Mouse (Mus musculus) forebrain, embryonic 10.5 days (tissue): ENCODE results near the gene Eif2ak2. TPM values are rescaled to one million over a fixed set of nuclear protein-coding genes. Genes with fewer than 3 reads are reported as not detected.

Experiments used
- DNase-seq: peaks from one replicate; pipeline ENCODE4 v3.0.0-alpha.2; 2017; ENCODE audit warnings: low spot score; ENCODE audit errors: extremely low spot score
- H3K27ac ChIP-seq: fragments of 300-500 bp; sonication (generic); 2 replicates; pipeline ENCODE4 v1.5.1; 2016; ENCODE audit warnings: mild to moderate bottlenecking
- H3K27me3 ChIP-seq: fragments of 300-500 bp; sonication (generic); 2 replicates; pipeline ENCODE4 v1.6.1; 2016; ENCODE audit warnings: mild to moderate bottlenecking; ENCODE audit not compliant: poor library complexity, severe bottlenecking
- H3K36me3 ChIP-seq: fragments of 300-500 bp; sonication (generic); replicated peaks from 2 replicates; pipeline ENCODE4 v1.6.1; 2016; ENCODE audit warnings: mild to moderate bottlenecking, moderate library complexity
- H3K4me1 ChIP-seq: fragments of 300-500 bp; sonication (generic); 2 replicates; pipeline ENCODE4 v1.6.1; 2016
- H3K4me3 ChIP-seq: fragments of 300-500 bp; sonication (generic); 2 replicates; pipeline ENCODE4 v1.5.1; 2016; ENCODE audit warnings: mild to moderate bottlenecking, moderate library complexity
- H3K9me3 ChIP-seq: fragments of 300-500 bp; sonication (generic); 2 replicates; pipeline ENCODE4 v1.6.1; 2016; ENCODE audit warnings: mild to moderate bottlenecking, moderate library complexity
- WGBS: fragments of 180-500 bp; shearing (Covaris S2); methylation state at CpG from one replicate; pipeline ENCODE4 v1.1.7; 2016; 5-methylcytosine and 5-hydroxymethylcytosine counted together
- polyA plus RNA-seq: library from polyadenylated mRNA; unstranded; fragments of >200 nt; fragmentation: Nextera tagmentation; extraction: Ambion mirVana; gene quantifications from 2 replicates; pipeline ENCODE4 v1.2.1, GENCODE M21; 2016

Gene Eif2ak2
- 7.4 and 8.6 TPM in 2 replicates for polyA plus RNA-seq

DNA sequence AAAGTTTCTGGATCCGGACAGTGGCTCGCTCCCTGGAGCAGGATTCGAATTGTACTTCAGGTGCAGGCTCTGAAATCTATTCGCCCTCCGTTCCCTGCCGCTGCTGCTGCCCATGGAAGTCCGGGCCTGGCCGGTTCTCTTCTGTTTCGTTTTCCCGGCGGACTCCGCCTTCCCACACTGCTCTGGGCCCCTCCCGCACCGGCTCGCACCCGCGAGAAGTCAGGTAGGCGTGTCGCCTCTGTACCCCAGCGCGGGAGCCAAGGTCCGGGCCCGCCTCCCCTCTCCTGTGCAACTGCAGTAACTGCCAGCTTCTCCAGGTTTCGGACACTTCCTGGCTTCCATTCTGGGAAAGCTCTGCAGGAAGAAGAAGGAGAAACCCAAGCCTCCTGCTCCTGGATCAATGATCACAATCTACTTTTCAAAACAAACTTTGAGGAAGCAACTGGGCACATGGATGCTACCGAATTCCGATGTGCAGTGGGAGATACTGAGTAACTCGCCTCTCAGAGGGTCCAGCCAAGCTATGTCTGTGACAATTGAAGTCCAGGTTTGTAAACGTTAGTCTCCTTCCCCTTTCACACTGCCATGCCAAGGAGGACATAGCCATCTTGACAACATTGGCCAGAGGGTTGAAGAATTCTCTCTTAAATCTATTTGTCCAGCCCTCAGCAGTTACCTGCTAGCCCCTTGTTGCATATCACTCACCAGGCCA, at the start of gene Eif2ak2:
Gene Eif2ak2, minus strand, starts transcription at position 173 of the 712 bp plus-strand sequence.
- Histone ChIP-seq H3K27ac (peak within 1 kb of the TSS; percentile 84), H3K4me1 (peaks cover 20% of the 10 kb centered on the region), H3K27me3 (no peaks in the 10 kb centered on the region), H3K4me3 (peak within 1 kb of the TSS; percentile 65), H3K9me3 (no peaks in the 10 kb centered on the region), H3K36me3 (peaks cover 6% of the 10 kb centered on the region; the same call in 1 of the 2 replicates)
- WGBS: 3% methylated on average over 28 of the region's 28 CpGs
- peak; percentile 76 for DNase-seq

DNA sequence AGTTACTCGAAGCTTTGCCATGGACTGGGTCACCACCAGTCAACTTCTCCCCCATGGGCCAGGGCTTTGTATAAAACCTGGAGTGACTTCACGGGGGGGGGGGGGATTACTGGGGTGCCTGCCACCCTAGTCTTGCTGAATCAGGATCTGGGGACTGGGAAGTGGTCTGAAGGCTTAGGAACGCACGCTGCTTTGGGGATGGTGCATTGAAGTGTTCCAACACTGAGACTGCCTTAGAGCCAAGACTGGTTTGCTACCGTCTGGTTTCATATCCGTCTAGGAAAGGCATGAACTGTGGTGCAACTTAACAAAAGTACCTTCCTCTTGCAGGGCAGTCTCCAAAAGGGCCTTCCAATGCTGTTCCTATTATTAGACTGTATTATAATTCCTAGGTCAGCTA, 35.3 kb upstream of the Eif2ak2 start:
- Histone ChIP-seq H3K9me3 (no peaks in the 10 kb centered on the region), H3K4me1 (peaks cover 25% of the 10 kb centered on the region), H3K4me3 (peak overlapping the region; percentile 77), H3K27me3 (no peaks in the 10 kb centered on the region), H3K27ac (no peak overlapping the region), H3K36me3 (peaks cover 52% of the 10 kb centered on the region)
- 41% methylated on average over 6 of the region's 6 CpGs for WGBS
- no peak for DNase-seq

DNA sequence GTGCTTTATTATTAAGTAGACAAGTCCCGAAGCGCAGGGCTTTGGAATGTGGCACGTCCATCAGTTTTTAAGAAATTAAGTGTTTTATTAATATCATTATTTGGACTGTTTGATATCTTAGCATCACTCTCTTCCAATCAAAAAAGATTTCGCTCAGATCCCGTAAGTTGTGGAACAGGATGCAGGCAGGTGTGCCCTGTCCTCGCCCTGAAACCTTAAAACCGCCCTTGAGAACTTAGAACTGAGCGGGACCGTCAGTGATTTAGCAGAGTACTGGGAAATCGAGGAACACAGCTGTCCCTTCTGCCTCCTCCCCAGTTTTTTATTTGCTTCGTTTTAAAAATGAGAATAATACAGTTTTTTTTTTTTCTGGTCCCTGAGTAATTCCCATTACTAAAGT, 34.5 kb upstream of the Eif2ak2 start:
- Histone ChIP-seq H3K4me3 (peak overlapping the region; percentile 77), H3K9me3 (no peaks in the 10 kb centered on the region), H3K4me1 (peaks cover 28% of the 10 kb centered on the region), H3K27ac (peak overlapping the region; percentile 91), H3K36me3 (peaks cover 44% of the 10 kb centered on the region), H3K27me3 (no peaks in the 10 kb centered on the region)
- WGBS: 5% methylated on average over 11 of the region's 11 CpGs
- no peak for DNase-seq

DNA sequence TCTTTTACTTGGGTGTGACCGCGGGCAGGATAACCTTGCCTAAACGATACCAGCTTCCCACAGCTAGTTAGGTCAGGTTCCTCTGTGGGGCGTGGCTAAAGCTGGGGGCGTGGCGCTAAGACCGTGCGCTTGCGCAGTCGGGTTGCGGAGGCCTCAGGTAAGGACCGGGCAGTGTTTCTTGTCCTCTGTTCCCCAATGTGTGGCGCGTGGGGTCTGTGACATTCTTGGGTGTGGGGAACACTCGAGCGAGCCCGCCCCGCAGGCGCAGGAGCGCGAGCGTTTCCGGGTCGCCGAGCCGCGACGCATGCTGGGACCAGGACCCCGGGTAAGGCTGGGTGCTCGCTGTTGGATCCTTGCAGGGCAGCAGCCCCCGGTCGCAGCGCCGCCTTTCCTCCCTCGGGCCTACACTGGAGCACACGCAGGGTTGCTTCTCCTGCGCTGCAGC, 34.0 kb upstream of the Eif2ak2 start, which contains the start of gene Cebpzos:
Gene Cebpzos, plus strand, starts transcription at position 132 of the 445 bp plus-strand sequence.
- DNase-seq: peak; percentile 87
- H3K4me1 ChIP-seq: peaks cover 28% of the 10 kb centered on the region
- H3K36me3 ChIP-seq: peaks cover 39% of the 10 kb centered on the region
- H3K4me3 ChIP-seq: peak within 1 kb of the TSS; percentile 77
- no peaks in the 10 kb centered on the region for H3K9me3 ChIP-seq
- WGBS: under 1% methylated on average over 37 of the region's 37 CpGs
- H3K27ac ChIP-seq: peak within 1 kb of the TSS; percentile 91
- H3K27me3 ChIP-seq: no peaks in the 10 kb centered on the region

DNA sequence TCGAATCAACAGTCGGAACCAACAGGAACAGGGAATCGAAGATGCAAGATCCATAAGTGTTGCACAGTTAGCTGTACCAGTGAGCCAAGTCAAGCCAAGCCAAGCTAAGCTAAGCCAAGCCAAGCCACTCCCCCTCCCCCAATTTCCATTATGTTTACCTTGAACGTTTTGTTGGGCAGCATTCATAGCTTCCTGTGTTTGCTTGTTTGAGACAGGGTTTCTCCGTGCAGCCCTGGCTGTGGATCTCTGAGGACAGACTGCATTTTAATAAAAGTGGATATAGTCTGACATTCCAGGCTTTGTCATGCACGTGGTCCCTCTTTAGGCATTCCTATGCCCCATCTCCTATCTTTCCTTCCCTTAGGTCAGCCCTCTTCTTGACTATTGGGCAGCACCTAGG, 33.4 kb upstream of the Eif2ak2 start:
- WGBS: 53% methylated on average over 6 of the region's 6 CpGs
- Histone ChIP-seq H3K4me1 (peaks cover 28% of the 10 kb centered on the region), H3K4me3 (peak overlapping the region; percentile 77), H3K9me3 (no peaks in the 10 kb centered on the region), H3K36me3 (peaks cover 33% of the 10 kb centered on the region), H3K27me3 (no peaks in the 10 kb centered on the region), H3K27ac (peak overlapping the region; percentile 91)
- DNase-seq: no peak

DNA sequence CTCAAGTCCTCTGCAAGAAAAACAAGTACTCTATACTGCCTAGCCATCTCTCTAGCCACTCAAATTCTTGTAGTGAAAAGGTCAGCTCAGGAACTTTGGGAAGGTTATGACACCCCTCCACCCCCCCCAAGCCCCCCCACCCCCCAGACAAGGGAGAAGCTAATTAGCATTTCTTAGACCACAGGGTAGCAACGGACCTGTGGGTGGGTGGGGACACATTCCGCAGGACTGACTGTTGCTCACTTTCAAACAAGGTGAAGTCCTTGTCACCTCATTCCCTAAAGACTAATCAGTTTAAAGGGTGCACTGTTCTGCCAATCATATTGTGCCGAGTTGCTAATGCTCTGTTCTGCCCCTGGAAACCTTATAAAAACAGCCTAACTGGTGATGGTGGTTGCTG, 31.5 kb upstream of the Eif2ak2 start:
- Histone ChIP-seq H3K4me3 (no peak overlapping the region), H3K27ac (no peak overlapping the region), H3K9me3 (no peaks in the 10 kb centered on the region), H3K4me1 (peaks cover 28% of the 10 kb centered on the region), H3K27me3 (no peaks in the 10 kb centered on the region), H3K36me3 (peaks cover 14% of the 10 kb centered on the region)
- WGBS: 76% methylated on average over 3 of the region's 3 CpGs
- DNase-seq: no peak

DNA sequence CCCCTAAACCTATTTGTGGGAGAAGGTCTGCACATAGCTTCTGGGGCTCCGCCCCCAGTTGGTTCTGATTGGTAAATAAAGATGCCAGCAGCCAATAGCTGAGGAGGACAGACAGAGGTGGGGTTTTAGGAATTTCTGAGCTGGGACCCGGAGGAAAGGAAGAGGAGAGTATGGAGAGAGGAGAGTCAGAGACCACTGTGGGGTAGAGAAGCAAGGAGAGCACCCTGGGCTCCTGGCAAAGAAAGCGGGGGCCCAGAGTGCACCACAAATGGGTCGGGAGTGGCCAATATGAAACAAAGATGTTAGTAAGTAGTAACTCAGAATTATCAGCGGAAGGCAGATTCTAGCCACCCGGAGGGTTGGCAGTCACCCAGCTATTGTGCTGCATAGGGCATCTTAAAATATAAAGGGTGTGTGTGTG, 30.5 kb upstream of the Eif2ak2 start:
- WGBS: 38% methylated on average over 6 of the region's 6 CpGs
- no peaks in the 10 kb centered on the region for H3K9me3 ChIP-seq
- DNase-seq: peak; percentile 26
- H3K4me3 ChIP-seq: peak overlapping the region; percentile 48
- peaks cover 28% of the 10 kb centered on the region for H3K4me1 ChIP-seq
- peak overlapping the region; percentile 62; the same call in 1 of the 2 replicates for H3K27ac ChIP-seq
- H3K36me3 ChIP-seq: peaks cover 4% of the 10 kb centered on the region; the same call in 1 of the 2 replicates
- no peaks in the 10 kb centered on the region for H3K27me3 ChIP-seq

DNA sequence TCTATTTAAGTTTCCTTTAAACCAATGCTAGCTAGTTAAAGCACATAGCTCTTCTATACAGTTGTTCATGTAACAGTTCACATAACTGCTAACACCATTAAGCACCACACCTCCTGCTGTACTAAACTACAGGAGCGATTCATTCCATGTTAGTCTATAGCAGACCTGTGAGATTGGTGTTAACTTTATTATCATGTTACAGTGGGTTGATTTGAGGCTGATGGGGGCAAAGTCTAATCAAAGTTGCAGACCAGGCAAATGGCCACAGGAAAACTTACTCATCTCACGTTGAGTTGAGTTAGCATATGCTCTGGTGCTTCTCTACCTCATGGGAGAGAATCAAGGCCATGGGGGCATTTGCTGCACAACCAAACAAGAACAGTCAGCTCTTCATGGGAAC, 27.0 kb upstream of the Eif2ak2 start:
- 84% methylated on average over 2 of the region's 2 CpGs for WGBS
- no peak for DNase-seq
- Histone ChIP-seq H3K27me3 (no peaks in the 10 kb centered on the region), H3K4me3 (no peak overlapping the region), H3K4me1 (peaks cover 10% of the 10 kb centered on the region), H3K27ac (no peak overlapping the region), H3K9me3 (no peaks in the 10 kb centered on the region), H3K36me3 (no peaks in the 10 kb centered on the region)

DNA sequence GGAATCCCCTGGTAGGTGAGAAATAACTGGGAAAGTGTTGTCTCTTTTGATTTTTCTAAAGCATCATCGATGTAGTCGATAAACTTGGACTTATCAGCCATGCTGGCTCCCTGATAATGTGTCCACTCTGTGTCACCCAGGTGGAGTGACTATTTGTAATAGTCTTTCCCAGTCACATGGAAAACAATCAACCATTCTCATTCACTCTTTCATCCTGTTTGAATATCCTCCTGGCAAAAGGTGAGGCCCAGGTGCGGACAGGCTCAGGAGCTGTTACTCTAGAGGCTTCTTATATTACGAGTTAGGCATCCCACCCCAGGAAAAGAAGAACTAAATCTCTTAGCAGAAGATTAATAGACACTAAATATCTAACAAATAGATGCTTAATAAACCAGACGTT, 24.5 kb upstream of the Eif2ak2 start, which contains the start of gene Sult6b1:
Gene Sult6b1, minus strand, starts transcription at position 101 of the 400 bp plus-strand sequence.
- no peaks in the 10 kb centered on the region for H3K36me3 ChIP-seq
- H3K27ac ChIP-seq: no peak within 1 kb of the TSS
- no peaks in the 10 kb centered on the region for H3K9me3 ChIP-seq
- WGBS: 90% methylated on average over 5 of the region's 5 CpGs
- no peak within 1 kb of the TSS for H3K4me3 ChIP-seq
- no peak for DNase-seq
- H3K27me3 ChIP-seq: no peaks in the 10 kb centered on the region
- H3K4me1 ChIP-seq: no peaks in the 10 kb centered on the region

DNA sequence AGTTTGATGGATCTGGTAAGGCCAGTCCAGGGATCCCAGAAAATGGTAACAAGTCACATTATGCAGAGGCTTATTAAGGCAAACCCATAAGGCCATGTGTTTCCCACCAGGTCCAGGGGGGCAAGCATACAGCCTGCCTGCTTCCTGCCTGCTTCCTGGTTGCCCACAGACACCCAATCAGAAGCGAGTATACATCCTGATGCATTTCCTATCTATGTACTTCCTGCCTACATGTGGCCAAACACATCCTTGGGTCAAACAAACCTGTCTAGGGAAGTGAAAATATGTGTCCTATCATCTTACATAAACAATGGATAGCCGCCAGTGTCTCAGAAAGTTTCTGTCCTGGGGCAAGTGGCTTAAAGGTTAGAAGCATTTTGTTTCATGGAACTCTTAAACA, 20.8 kb upstream of the Eif2ak2 start:
- Histone ChIP-seq H3K4me1 (no peaks in the 10 kb centered on the region), H3K9me3 (no peaks in the 10 kb centered on the region), H3K27me3 (no peaks in the 10 kb centered on the region), H3K27ac (no peak overlapping the region), H3K36me3 (no peaks in the 10 kb centered on the region), H3K4me3 (no peak overlapping the region)
- 85% methylated on average over 2 of the region's 2 CpGs for WGBS
- no peak for DNase-seq

DNA sequence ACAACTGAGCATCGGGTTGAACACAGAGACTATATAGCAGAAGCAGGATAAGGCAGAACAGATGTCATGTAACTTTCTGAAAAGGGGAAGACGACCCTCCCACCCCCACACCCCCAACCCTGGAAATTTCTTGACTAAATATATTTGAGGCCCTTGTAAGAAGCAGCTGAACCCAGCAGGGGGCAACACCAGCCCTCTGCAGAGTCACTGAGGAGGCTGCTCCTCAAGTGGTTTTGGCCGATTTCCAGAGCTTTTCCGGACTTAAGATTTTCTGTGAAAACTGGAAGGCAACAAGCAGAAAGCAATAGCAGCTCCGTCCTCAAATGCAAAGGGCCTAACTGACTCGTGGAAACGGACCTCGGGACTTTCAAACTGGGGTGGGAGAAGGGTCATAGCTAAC, 13.0 kb upstream of the Eif2ak2 start:
- H3K4me3 ChIP-seq: no peak overlapping the region
- no peak for DNase-seq
- no peaks in the 10 kb centered on the region for H3K27me3 ChIP-seq
- no peaks in the 10 kb centered on the region for H3K36me3 ChIP-seq
- WGBS: 63% methylated on average over 8 of the region's 8 CpGs
- H3K9me3 ChIP-seq: no peaks in the 10 kb centered on the region
- no peaks in the 10 kb centered on the region for H3K4me1 ChIP-seq
- no peak overlapping the region for H3K27ac ChIP-seq

DNA sequence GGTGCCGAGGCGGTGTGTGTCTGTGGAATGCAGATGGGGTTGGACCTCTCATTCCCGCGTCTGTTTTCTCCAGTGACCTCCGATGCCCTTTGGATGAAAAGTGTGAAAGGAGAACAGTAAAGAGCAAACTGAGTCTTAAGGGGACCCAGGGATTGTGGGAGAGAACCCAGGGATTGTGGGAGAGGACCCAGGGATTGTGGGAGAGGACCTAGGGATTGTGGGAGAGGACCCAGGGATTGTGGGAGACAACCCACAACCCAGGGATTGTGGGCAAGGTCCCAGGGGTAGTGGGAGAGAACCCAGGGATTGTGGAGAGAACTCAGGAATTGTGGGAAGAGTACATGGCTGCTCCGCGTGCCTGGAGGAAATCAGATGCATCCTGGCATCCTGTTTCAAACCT, 12.6 kb upstream of the Eif2ak2 start:
- Histone ChIP-seq H3K4me1 (no peaks in the 10 kb centered on the region), H3K27me3 (no peaks in the 10 kb centered on the region), H3K9me3 (no peaks in the 10 kb centered on the region), H3K4me3 (no peak overlapping the region), H3K27ac (no peak overlapping the region), H3K36me3 (no peaks in the 10 kb centered on the region)
- DNase-seq: no peak
- WGBS: 87% methylated on average over 7 of the region's 7 CpGs

DNA sequence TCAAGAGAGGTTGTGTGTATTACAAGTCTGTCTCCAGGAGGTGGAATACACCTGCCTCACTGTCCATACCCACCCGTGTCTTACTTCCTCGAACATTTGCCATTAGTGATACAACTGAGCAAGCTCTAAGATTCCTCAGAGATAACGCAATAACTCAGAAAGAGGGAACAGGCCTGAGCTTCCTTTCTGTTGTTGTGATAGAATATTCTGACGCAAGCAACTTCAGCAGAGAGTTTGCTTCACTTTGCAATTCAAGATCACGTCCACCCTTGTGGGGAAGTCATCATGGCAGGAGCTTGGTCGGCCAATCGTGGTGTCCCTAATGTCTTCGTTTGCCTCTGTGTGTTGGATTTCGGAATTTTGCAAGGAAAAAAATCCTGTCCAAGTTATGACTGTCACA, 8.6 kb upstream of the Eif2ak2 start:
- Histone ChIP-seq H3K27ac (no peak overlapping the region), H3K9me3 (no peaks in the 10 kb centered on the region), H3K4me3 (no peak overlapping the region), H3K4me1 (no peaks in the 10 kb centered on the region), H3K36me3 (no peaks in the 10 kb centered on the region), H3K27me3 (no peaks in the 10 kb centered on the region)
- WGBS: 88% methylated on average over 9 of the region's 9 CpGs
- no peak for DNase-seq
